Mouse (Mus musculus) gastrocnemius, postnatal 14 days (tissue): ENCODE measurements at regions not wholly inside any gene's neighbourhood (a gene's known extent, or its start where the extent isn't known, plus 50 kb on each side); places are given as distances from the start of the nearest gene placed in this dataset.

ENCODE experiments used
- DNase-seq: peaks from one replicate; pipeline ENCODE4 v3.0.0; 2021; ENCODE audit warnings: mixed read lengths
- intact Hi-C: fragments of 180-260 bp; cut with DNase I; formaldehyde crosslinking; loops from one replicate; pipeline ENCODE4 v1.15.1; 2025; ENCODE audit warnings: low total_unique reads

DNA sequence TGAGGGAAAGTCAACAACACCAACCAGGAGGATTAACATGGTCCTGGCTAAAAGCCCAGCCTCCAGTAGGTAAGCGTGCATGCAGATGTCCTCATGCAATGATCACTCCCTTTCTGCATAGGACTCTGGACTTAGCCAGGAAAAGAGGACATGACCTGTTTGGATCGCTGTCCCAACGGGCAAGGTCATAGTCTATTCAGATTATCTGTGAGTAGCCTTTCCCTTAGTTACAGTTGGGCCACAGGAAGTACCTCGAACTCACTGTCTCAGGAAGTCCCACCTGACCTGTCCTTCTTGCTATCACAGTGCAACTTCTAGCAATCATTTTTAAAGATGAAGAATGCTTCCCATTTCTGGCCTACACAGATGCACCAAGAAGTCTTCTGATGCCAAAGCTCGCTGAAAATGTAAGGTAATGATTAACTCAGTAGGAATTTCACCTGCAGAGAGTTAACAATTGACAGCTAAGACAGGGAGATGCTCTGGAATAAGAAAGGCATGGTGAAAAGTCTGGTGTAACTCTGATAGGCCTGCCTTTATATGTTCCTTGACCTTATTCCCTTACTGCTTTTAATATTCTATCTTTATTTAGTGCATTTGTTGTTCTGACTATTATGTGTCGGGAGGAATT, 280.1 kb downstream of the Inhba start:
- DNase-seq = no peak
- intact Hi-C loops = no loop called here

DNA sequence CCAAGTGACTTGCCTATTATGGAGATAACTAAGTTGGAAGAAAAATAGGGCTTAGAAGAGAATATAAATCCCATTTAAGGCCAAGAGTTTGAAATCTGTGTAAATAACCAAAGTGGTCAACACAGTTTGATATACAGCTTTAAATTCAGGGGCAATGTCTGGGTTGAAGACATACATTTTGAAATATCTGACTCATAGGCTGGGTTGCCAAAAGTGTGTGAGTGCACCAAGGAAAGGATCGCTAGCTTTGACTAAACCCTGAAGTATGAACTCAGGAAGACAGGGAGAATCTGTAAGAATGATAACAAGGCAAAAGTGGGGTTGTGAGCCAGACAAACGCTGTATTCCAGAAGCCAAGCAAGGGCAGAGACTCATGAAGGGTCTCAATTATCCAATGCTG, 288.1 kb downstream of the Inhba start:
- no peak for DNase-seq
- intact Hi-C loops = no loop called here

DNA sequence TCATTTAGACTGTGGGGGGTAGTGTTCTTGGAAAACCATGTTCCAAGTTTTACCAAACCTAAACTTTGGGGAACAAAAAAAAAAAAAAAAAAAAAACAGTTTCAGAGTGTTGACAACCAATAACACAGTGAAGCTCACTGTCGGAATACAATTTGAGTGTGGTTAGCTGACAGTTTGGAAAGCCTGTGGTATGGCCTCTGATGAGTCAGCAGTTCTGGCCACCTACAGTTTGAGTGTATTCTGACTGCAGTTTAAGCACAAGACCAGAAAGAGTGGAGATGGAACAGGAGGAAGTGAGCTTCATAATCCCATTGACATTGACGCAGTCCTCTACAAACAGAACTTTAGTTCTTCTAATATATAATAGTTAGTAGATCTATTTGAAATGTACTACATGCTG, 303.0 kb downstream of the Inhba start:
- intact Hi-C loops = no loop called here
- DNase-seq = no peak

DNA sequence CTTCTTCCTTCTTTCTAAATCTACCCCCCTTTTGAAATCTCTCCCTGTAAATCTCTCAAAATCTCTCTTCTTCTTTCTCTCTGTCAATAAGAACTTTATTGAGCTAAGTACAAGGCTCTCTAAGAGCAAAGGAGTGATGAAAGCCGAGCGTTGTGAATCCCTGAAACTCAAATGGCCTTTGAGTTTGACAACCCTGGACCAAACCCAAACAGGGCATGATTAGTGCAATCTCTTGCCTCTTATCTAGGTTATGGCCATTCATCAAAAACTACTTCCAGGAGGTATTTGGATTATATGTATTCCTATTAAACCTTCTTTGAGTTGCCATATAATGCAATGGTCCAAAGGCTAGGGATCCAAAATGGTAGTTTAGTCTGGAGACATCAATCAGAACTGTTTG, 304.0 kb downstream of the Inhba start:
- no peak for DNase-seq
- intact Hi-C loops = no loop called here

DNA sequence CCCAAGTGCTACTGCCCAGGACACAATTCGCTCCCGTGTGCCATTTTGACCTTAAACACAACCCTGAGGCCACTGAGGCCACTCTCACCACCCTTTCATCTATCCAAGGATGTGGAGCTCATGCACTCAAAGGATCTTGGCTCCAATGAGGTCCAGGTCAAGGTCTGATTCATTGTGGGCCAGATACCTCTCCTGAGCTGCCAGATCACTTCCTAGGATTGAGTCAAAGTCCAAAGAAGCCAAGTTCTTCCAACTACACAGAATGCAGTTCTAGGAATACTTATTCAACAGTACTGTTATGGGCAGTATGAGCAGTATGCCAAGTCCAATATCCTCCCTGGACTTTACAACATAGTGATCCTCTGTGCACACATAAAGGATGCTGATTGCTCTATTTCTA, 304.9 kb downstream of the Inhba start:
- intact Hi-C loops = no loop called here
- no peak for DNase-seq

DNA sequence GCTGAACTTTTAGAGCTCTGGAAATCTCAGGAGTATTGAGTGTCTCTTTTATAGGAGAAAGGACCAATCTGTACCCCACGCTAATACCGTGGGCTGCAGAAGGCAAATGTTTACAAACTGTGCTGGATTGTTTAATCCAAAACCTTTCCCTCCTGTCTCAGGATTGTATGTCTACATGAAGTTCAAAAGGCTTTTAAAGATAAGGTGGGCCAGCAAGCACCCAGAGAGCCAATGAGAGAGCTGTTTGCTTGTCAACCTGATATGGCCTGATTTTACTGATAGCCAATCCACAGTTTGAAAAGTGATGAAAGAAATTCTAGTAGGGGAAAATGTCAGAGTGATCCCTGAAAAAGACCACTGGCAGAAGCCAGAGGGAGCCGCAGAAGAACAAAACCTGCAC, 305.8 kb downstream of the Inhba start:
- no peak for DNase-seq
- intact Hi-C loops = no loop called here

DNA sequence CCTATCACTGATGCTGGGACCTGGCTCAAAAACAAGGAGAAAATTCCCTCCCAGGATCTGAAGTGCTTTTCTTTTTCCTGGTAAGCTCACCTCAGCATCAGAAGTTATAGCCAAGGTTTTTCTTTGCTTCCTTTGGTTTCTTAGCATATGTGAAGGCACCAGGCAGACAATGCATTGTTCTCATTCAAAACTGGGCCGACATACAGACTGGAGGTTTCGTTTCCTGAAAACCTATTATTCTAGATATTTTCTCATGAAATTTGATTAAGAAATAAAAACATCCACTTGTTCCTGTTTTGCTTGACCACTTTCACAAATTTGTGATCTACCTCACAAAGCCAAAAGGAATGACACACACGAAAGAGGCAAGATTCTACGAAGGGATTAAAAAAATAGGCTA, 308.7 kb downstream of the Inhba start:
- intact Hi-C loops = no loop called here

DNA sequence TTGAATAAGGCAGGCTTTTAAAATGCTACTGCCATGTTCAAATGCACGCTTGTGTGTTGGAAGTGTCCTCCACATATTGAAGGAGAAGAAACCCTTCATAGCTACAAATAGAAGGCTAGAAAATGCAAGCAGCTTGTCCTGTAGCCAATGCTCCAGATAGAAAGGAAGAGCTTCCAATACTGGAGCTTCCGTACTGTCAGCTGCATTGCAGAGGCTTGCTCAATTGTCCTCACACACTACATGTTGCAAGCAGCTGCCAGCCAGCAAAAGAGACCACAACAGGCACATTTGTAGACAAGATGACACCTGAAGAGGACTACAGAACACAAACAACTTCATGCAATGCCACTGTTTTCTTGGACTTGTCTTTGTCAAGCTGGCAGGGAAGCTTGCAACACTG, 314.0 kb downstream of the Inhba start:
- intact Hi-C loops = no loop called here
- no peak for DNase-seq

More for the DNA sequence above, 308.7 kb downstream of the Inhba start:
- no peak for DNase-seq

DNA sequence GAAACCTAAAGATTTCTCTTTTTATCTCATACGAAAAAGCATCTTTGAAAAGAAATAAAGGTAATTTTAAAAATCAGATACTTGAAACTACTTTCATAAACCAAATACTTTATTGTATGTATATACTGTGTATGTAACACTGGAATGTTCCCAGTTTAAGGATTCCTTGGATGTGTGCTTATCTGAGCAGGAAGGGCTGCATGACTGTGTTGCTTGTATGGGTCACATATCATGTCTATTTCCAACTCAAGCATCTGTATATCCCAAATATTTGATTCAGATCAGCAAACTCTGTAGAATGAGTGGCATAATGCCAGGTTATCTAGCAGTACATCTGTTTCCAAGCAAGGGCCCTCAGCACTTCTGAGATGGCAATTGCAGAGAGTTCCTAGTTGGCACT, 330.1 kb downstream of the Inhba start:
- intact Hi-C loops = no loop called here

DNA sequence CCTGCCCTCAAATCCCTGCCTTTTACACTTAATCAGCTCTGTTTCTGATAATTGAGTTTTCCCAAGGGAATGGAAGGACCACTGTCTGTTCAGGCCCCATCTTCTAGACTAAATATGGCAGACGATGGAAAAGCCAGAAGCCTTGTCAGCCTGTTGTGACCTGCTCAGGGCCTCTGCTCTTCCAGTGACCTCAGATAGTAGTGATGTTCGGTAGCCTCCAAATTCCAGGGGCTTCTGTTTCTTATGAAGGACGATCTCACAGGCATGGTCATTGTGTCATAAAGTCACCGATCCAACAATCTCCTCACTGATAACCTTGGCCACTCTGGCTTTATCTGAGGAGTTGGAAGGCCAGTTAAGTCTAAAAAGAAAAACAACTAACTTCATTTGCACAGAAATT, 330.5 kb downstream of the Inhba start:
- intact Hi-C loops = no loop called here
- no peak for DNase-seq

More for the DNA sequence above, 330.1 kb downstream of the Inhba start:
- DNase-seq = no peak

DNA sequence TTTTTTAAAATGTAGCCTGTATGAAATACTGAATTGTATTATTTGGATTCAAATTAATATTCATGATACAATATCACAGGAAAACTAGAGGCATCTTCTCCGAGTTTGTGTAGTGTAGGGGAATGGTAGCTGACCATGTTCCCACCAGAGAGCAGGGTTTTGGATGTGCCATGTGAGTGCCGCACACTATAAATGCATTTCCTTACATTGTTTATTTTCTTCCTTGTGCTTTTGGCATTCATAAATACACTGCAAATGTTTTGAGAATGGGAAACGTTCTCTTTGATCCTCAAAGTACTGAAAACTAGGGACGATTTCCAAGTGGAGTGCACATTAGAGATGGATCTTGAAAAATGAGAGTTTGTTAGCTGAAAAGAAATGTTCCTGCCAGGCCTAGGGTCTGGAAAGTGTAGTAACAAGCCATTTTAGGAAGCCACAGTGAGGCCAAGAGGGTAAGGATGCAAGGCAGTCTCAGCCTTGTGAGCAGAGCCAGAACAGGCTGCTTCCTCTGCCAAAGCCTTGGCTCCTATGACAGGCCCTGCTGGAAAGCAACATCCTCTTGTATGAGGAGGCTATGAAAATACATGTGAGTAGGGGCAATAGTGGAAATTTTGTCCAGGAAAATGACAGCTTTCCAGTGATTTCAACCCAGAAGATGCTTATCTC, 331.8 kb downstream of the Inhba start:
- peak; percentile 18 for DNase-seq
- intact Hi-C loops = no loop called here

DNA sequence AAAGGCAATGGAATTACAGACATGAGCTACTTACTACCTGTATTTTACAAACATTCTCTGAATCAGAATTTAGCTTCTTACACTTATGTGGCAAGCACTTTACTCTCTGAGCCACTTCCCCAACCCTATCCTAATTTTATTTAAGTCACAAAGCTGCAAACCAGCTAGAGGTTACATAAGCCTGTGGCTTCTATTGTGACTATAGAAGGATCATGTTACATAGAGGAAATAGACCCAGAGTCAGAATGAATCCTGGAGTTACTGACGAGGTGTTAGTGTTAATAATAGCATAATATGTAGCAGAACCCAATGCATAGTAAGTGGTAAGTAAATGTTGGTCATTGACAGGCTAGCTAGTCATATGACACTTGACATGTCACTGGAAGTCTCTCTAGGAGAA, 337.7 kb downstream of the Inhba start:
- intact Hi-C loops = no loop called here
- DNase-seq = no peak

DNA sequence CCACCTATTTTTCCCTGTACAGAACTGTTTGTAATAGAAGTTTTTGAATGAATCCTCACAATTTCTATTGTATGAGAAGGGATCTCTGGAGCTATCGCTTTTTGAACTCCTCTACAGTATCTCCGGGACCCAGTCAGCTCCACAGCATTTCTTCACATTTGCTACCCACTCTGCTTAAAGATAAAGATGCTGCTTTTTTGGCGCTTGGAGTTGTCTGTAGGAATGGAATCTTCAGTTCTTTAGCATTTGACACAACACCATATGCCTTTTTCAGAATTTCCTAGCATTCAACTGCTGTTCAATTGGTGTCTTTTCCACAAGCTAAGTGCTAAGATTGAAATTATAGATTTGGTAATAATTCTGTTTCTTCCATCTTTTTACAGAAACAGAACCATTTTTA, 338.4 kb downstream of the Inhba start:
- DNase-seq = no peak
- intact Hi-C loops = no loop called here

DNA sequence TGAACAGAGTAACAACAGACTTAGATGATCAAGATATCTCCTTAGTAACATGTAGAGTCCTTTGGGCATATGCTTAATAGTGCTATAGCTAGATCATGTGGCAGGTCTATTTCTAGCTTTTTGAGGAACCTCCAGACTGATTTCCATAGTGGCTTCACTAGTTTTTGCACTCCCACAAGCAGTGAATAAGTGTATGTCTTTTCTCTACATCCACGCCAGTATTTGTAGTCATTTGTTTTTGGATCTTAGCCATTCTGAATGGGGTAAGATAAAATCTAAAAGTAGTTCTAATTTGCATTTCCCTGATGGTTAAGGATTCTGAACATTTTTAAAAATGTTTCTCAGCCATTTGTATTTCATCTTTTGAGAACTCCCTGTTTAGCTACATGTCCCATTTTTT, 343.7 kb downstream of the Inhba start:
- intact Hi-C loops = no loop called here
- no peak for DNase-seq

DNA sequence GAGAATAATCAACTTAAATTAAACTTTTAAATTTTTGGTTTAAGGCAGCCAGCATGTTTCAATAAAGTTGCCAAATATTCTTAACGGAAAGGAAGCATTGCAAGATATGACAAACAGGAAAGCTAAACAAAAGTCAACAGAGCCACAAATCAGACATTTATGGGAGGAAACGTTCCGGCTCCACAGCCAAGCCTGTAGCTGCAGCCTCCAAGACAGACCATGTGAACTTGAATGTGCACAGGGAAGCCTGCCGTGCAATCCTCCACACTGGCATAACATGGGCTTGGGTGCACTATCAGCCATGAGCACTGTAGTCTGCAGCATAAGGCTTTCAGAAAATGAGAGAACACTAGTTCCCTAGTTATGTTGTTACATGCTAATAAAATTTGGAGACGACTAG, 367.8 kb downstream of the Inhba start:
- intact Hi-C loops = no loop called here
- DNase-seq = no peak

DNA sequence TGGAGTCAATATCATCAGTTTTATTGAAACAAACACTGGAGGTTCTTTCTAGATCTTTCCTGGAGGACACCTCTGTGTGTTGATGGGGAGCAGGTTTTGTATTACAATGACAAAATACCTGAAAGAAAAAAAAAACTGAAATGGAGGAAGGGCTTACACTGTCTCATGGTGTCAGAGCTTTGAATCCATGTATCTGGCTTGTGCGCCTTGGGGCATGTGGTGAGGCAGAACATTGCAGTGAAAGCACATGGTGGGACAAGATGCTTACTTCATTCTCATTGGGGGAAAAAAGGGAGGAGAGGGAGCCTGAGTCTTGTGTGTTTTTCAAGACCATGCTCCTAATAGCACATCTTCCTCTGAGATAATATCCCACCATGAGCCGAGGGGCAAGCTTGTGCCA, 368.3 kb downstream of the Inhba start:
- intact Hi-C loops = no loop called here
- no peak for DNase-seq

DNA sequence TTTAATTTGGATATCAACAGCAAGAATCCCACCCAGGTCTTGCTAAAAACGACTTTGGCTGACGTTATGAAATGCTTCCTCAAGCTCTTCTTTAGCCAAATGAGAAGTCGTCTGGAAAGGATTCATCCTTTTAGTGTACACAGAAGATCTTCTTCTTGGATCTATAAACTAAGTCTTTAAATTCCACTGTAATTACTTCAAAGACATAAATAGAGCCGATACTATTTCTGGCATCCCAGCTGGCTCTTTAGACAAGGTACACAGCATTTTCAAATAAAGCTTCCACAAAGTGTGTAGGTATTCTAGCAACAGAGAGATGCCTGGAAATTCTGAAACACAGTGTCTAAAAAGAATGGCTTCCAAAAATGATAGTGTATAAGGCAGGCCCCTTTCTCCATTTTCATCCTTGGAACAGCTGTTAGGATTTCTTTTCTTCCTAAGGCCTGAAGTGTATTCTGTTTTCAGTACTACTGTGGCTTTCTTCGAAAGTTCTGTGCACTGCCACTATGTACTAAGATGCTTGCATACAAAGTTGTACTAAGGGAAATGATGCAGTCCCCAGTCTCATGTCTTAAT, 371.4 kb downstream of the Inhba start:
- no peak for DNase-seq
- intact Hi-C loops = no loop called here

DNA sequence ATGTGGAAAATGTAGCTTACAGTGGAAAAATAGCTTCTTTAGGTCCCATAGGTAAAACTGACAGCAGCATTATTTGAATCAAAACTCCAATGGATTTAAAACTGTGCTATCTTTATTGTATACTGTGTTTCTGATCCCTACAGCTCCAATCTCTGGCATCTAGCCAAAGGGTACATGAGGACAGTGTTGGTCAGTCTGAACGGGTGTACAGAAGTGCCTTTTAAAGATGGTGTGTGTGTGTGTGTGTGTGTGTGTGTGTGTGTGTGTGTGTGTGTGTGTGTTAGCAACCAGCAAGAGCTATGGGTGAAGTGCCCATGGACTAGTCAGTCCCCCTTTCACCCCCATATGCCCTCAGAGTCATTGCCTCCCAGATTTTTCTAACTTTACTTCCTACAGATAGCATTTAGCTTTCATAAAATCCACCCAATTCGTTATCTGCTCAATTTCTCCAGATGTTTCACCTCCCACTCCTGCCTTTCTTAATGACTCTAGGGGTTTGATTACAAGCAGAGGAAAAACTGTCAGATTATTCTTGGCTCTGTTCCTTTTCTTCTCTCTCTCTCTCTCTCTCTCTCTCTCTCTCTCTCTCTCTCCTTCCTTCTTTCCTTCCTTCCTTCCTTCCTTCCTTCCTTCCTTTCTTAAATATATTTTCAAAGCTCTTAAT, 404.8 kb downstream of the Inhba start:
- no peak for DNase-seq
- intact Hi-C loops = no loop called here

DNA sequence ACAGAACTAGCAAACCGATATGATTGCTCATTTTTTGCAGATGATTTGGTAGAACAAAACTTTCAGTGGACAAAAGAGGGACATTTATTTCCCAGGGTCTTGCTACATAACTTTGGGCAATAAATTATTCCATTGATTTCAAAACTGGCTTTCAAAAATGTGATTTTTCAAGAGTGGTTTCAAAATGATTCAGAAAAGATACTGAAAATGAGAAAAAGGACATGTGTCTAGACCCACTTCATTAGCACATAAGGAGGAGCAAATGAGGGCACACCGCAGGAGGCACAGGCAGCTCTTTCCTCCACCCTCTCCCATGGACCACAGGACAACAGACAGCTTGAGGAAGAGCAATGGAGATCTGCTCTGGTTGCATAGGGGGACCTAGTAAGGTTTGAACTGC, 412.5 kb downstream of the Inhba start:
- DNase-seq = no peak
- intact Hi-C loops = no loop called here

DNA sequence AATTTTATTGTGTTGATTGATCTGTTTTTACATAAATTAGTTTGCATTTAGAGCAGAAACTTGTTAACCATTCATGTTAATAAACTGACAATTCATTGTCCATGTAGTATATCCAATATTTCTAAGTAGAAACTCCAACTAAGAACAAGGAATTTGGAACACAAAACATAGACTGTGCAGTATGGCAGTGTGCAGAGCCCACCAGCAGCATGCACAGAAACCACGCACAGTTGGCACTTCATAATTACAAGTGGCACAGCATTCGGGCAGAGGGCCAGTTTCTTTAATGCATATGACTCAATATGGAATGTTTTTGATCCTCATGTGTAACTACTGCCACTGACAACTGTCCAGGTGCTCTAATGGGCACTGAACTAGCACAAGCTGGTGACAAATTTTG, 423.8 kb downstream of the Inhba start:
- intact Hi-C loops = no loop called here
- DNase-seq = no peak

DNA sequence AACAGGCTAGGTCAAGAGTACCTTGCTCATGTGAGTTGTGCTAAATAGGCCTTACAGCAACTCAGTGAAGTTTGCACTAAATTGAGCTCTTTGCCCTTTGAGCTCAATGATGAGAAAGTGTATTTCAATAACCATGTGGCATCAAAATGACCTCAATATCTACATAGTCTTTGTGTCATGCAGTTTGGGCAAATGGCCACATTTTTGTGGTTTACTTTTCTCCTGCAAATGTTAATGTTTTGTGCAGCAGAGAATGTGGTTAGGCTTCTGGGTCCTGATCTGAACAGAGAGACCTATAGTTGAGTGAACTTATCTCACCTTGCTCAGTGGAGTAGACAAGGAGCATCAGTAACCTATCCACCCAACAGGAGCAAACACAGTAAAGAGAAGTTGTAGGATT, 441.6 kb downstream of the Inhba start:
- intact Hi-C loops = no loop called here
- no peak for DNase-seq
